Mouse (Mus musculus) thymus, adult 18-20 months (tissue): Measurements from ENCODE around the gene 4930596D02Rik.

Experiments
- DNase-seq, 2 experiments: peaks; one replicate each; pipeline ENCODE4 v3.0.0; 2022; ENCODE audit warnings: mixed read lengths in 2 of 2

Gene 4930596D02Rik

GRCm38 (mm10) chr14:35811878-35812277, at the start of gene 4930596D02Rik:
Gene 4930596D02Rik (minus strand): TSS chr14:35811978.
- DNase-seq = no peak

DNA sequence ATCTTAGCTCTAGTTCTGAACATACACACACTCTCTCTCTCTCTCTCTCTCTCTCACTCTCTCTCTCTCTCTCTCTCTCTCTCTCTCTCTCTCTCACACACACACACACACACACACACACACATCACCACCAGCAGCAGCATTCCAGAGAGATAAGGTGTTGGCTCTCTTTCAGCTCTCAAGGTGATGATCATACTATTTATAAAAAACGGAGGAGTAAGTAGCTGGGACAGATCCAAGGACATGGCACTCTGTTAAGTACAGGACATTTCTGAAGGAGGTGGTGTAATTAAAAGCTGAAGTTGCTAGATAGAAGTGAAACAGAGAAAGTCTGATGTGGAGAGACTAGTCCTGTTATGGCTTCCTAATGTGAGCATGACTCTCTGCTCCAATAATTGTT, 41.5 kb upstream of the 4930596D02Rik start:
- no peak for DNase-seq

DNA sequence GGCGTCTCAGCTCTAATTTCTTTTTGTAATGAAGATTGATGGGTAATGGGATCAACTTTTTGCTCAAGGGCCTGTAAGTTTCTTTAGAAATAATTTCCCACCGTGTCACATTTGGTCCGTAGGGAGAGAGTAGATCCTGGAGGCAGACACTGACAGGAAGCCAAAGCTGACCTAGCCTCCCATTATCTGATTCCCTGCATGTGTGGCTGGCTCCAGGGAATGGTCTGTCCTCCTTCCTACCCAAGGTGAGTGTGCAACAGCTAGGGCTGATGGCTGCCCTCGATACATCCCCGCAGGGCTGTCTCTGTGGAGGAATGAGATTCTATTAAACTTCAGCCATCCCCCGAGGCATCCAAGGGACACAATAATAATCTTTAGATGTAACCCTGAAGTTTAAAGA, 33.5 kb upstream of the 4930596D02Rik start:
- no peak for DNase-seq

DNA sequence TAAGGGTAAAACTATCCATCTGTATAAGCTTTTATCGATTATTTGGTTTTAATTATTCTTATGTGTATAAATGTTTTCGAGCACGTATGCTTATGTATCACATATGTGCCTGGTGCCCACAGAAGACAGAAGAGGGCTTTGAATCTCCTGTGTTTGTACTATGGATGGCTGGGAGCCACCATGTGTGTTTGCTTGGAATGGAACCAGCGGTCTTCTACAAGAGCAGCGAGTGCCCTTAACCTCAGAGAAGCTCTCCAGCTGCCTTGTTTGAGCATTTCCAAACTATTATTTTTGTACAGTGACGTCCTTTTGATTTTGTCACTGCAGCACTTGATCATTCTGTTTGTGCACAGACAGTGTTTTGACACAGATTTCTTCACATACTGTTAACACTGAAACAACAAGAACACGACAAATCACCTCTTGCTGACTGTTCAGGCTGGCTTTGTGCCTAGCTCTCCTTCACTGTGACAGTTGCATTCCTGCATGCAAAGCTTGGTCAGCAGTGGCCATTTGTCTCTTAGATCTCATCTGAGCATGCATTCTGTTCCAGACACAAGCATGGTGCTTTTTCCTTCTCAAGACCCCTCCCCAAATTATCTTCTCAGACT, 30.4 kb upstream of the 4930596D02Rik start:
- DNase-seq = no peak

DNA sequence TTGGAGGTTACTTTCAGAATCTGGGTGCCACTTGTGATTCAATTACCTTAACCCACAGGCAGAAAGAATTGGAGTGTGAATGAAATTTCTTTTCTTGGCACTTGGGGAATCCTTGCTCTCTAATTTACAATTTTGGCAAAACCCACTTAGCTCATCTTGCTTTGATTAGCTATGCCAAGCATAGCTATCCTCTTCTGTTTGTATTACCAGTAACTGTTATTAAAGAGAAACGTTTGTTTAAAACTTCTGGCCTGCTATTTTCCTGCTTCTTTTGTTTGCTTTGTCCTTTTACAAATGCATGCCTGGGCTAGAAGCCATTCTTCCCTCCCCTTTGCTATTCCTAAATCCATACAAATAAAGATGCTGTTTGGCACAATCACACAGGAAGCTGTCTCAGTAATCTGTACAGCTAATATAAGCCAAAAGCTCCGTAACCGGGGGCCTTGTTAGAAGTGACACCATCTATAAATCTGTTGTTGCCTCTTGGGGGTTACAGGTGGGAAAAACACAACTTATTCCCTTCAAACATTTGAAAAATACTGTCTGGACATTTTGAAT, 19.0 kb downstream of the 4930596D02Rik start:
- no peak for DNase-seq

DNA sequence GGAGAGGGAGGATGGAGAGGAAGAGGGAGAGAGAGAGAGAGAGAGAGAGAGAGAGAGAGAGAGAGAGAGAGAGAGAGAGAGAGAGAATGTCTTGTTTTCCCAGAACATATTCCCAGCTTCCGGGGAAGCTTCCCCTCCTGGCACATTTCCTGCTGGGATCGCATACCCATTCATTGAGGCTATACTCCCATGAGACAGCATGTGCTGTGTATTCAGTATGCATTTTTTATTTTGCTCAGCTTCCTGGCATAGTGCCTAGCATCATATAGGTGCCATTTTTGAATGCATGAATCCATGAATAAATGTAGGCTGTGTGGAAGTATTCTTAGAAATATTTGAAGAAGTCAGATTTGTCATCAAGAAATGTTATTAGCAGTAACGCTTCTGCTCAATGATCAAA, 31.7 kb downstream of the 4930596D02Rik start:
- DNase-seq = no peak

GRCm38 (mm10) chr14:35773306-35773705, 38.5 kb downstream of the 4930596D02Rik start:
- DNase-seq = no peak
